Mouse (Mus musculus) heart, embryonic 14.5 days (tissue): ENCODE data around the gene Vipr1. TPM values are rescaled to one million over a fixed set of nuclear protein-coding genes. Genes with fewer than 3 reads are reported as not detected.

Experiments used
- ATAC-seq: fragments of 200-750 bp; cut with Nextera tagmentation; 2 replicates; pipeline ENCODE4 v1.8.0; 2017; ENCODE audit warnings: low read depth, moderate TSS enrichment; ENCODE audit not compliant: insufficient number of reproducible peaks, insufficient read depth, low FRiP score
- H3K27ac ChIP-seq, 2 experiments: fragments of 200-500 bp in 1 of 2; fragments of 300-500 bp in 1 of 2; sonication (generic) in 1 of 2; replicated peaks in 1 of 2; 2 replicates each; pipeline ENCODE4 v1.5.1; 2012 to 2014; ENCODE audit warnings: low read depth in 2 of 2, low read length in 2 of 2, control low read depth in 1 of 2, mild to moderate bottlenecking in 1 of 2, mixed read lengths in 1 of 2; ENCODE audit not compliant: control insufficient read depth in 1 of 2, insufficient read depth in 1 of 2
- H3K27me3 ChIP-seq: fragments of 300-500 bp; sonication (generic); 2 replicates; pipeline ENCODE4 v1.6.1; 2014; ENCODE audit warnings: mild to moderate bottlenecking, low read length, control low read depth; ENCODE audit not compliant: control insufficient read depth, insufficient read depth
- H3K36me3 ChIP-seq: fragments of 300-500 bp; sonication (generic); 2 replicates; pipeline ENCODE4 v1.6.1; 2014; ENCODE audit warnings: mild to moderate bottlenecking, control low read depth, low read length, mixed read lengths; ENCODE audit not compliant: control insufficient read depth, insufficient read depth
- H3K4me1 ChIP-seq, 2 experiments: fragments of 200-500 bp in 1 of 2; fragments of 300-500 bp in 1 of 2; sonication (generic) in 1 of 2; 2 replicates each; pipeline ENCODE4 v1.6.1; 2012 to 2014; ENCODE audit warnings: low read length in 2 of 2, control low read depth in 1 of 2, mixed read lengths in 1 of 2; ENCODE audit not compliant: control insufficient read depth in 2 of 2, insufficient read depth in 2 of 2
- H3K4me2 ChIP-seq: fragments of 300-500 bp; sonication (generic); 2 replicates; pipeline ENCODE4 v1.6.1; 2014; ENCODE audit warnings: mild to moderate bottlenecking, low read length
- H3K4me3 ChIP-seq, 2 experiments: fragments of 200-500 bp in 1 of 2; fragments of 300-500 bp in 1 of 2; sonication (generic) in 1 of 2; 2 replicates each; pipeline ENCODE4 v1.5.1; 2012 to 2014; ENCODE audit warnings: low read length in 2 of 2, mild to moderate bottlenecking in 2 of 2, control low read depth in 1 of 2, low read depth in 1 of 2, moderate library complexity in 1 of 2; ENCODE audit not compliant: control insufficient read depth in 1 of 2, insufficient read depth in 1 of 2
- H3K9ac ChIP-seq: fragments of 300-500 bp; sonication (generic); 2 replicates; pipeline ENCODE4 v1.6.1; 2014; ENCODE audit warnings: mild to moderate bottlenecking, low read length
- H3K9me3 ChIP-seq: fragments of 300-500 bp; sonication (generic); 2 replicates; pipeline ENCODE4 v1.6.1; 2016; ENCODE audit warnings: low read length, control low read depth; ENCODE audit not compliant: control insufficient read depth
- WGBS: fragments of 180-500 bp; shearing (Covaris S2); extraction: QIAGEN DNeasy Blood & Tissue Kit; methylation state at CpG from one replicate; pipeline ENCODE4 v1.1.7; 2014; 5-methylcytosine and 5-hydroxymethylcytosine counted together
- polyA plus RNA-seq: library from polyadenylated mRNA; unstranded; fragments of >200 nt; fragmentation: Nextera tagmentation; extraction: Ambion mirVana; gene quantifications from 2 replicates; pipeline ENCODE4 v1.2.1, GENCODE M21; 2014

The Vipr1 gene
- polyA plus RNA-seq, 1 experiment from 2014 or later: 0.11 TPM

DNA sequence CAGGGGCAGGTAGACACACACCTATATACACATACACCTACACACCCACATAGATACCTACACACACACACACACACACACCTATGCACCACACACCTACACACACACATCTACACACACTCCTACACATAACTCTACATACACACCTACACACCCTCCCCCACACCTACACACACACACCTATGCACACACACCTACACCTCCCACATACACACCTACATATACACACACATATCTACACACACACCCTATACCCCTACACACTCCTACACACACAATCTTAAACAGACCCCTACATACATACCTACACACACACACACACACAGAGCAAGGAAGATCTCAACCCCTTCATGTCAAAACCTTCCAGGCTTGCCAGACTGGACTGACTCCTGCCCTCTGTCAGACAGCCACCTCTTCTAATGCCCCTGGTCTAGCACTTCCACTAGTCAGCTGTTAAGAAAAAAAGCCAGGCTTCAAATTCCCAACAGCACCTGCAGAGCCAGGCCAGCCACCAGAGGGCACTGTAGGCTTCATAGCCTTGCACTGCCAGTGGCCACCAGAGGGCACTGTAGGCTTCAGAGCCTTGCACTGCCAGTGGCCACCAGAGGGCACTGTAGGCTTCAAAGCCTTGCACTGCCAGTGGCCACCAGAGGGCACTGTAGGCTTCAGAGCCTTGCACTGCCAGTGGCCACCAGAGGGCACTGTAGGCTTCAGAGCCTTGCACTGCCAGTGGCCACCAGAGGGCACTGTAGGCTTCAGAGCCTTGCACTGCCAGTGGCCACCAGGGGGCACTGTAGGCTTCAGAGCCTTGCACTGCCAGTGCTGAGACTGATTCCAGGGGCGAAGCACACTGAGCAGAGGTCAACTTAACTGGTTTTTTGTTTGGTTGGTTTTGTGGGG is 54.9 kb downstream of the Vipr1 start:
- ATAC-seq: no peak
- Histone ChIP-seq H3K9me3 (no peaks in the 10 kb centered on the region), H3K27me3 (no peaks in the 10 kb centered on the region), H3K36me3 (0 out of 2 replicates have a peak, but pooled peaks cover 3% of the 10 kb centered on the region), H3K27ac (no peak overlapping the region), H3K4me1 (no peaks in the 10 kb centered on the region), H3K4me2 (no peak overlapping the region), H3K4me3 (no peak overlapping the region), H3K9ac (no peak overlapping the region)
- 96% methylated on average over 1 of the region's 1 CpGs for WGBS

DNA sequence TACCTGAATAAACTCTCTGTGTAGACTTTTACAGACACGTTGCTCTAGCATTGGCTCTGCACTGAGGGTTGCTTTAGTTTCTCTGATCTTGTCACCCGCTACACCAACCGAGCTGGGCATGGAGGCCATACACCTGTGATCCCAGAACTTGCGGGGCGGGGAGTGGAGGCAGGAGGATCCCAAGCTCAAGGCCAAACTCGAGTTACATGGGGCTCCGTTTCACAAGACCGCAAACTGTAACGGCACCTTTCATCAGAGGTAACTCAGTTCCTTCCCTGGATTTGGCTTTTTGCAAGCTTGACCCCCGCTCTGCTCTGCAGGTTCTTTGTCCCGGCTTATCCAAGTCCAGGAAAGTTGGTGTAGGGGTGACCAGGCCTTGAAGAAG is 61.7 kb downstream of the Vipr1 start:
- Histone ChIP-seq H3K9ac (peak overlapping the region; percentile 68), H3K36me3 (no peaks in the 10 kb centered on the region), H3K4me3 (peak overlapping the region; percentile 65 to 74), H3K9me3 (no peaks in the 10 kb centered on the region), H3K4me2 (peak overlapping the region; percentile 80), H3K4me1 (peaks cover 8 to 20% of the 10 kb centered on the region in 2 experiments; a peak in 3 of 4 replicates), H3K27ac (no peak overlapping the region), H3K27me3 (no peaks in the 10 kb centered on the region)
- 36% methylated on average over 11 of the region's 11 CpGs for WGBS
- ATAC-seq: no peak

DNA sequence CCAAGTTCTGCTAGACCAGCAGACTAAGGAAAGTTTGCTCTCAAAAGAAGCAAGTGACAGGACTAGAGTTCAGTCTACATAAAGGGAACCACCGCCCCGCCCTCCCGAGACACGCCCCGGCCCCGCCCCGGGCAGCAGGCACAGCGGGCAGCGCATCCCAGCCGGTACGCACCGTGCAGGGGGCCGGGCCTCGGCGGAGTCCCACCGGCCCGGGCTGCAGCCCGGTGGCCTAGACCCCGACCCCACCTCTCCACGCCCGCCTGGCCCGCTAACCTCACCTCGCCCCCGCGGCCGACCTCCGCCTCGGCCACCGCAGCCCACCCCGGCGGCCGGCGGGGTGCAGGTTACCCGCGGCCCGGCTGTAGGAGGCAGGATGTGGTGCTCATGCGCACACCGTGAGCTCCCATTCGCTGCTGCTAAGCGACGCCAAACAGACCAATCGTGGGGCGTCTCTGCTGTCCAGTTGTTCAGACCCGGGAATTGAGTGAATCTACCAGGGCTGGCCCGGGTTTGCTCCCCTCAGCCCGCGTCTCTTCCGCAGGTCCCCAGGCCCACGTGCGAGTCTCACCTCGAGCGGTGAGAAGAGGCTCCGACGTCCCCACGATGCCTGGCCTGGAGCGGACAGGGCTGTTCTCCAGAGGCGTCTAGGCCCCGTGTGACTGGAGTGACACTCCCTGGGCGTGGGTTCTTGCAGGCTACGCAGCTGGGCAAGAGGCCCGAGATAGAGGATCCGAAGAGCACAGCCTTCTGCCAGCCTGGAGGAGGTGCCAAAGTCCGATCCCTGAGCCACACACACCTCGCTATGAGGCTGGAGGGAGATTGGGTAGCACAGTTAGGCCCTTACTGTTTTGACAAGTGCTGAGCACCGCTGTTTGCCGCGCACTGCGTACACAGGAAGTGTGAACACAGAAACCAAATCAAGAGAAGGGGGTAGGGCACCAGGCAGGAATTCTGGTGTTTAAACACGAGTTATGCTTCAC is 62.4 kb downstream of the Vipr1 start, which contains the start of gene Sec22c:
Gene Sec22c, minus strand, starts transcription at position 845 of the 980 bp plus-strand sequence.
- peak within 1 kb of the TSS; percentile 80 for H3K4me2 ChIP-seq
- no peaks in the 10 kb centered on the region for H3K9me3 ChIP-seq
- H3K9ac ChIP-seq: peak within 1 kb of the TSS; percentile 68
- H3K27ac ChIP-seq: peak within 1 kb of the TSS; percentile 4 to 56; a peak in 3 of 4 replicates
- no peaks in the 10 kb centered on the region for H3K36me3 ChIP-seq
- ATAC-seq: peak; percentile 95
- peaks cover 10 to 23% of the 10 kb centered on the region in 2 experiments for H3K4me1 ChIP-seq
- H3K27me3 ChIP-seq: no peaks in the 10 kb centered on the region
- H3K4me3 ChIP-seq: peak within 1 kb of the TSS; percentile 65 to 74
- 1% methylated on average over 68 of the region's 69 CpGs for WGBS

DNA sequence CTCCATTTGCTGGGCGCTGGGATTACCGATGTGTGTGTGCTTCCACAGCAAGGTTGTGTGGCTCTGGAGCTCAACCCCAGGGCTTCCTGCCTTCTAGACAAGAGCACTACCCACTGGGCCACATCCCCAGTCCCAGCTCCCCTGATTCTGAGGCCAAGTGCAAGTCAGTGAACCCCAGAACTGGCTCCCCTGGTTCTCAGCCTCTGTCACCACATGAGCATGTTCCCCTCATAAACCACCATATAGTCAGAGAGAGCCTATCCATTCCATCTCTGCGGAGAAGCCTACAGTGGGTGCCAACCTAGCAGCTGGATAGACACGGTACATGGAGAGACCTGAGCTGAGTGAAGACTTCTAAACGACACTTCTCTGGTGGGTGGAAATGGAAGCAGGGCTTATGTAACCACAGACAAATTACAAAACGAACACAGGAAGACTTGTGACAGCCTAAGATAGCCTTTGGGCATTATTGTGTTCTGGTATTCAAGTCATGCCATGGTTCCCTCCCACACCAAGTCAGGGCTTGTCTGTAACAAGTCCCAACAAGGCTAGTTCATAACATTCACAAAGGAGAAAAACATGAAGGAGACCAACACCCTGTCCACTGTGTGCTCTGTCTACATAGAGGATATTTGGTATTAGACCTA is 63.6 kb downstream of the Vipr1 start:
- H3K27ac ChIP-seq: no peak overlapping the region
- H3K36me3 ChIP-seq: no peaks in the 10 kb centered on the region
- no peaks in the 10 kb centered on the region for H3K9me3 ChIP-seq
- H3K4me2 ChIP-seq: peak overlapping the region; percentile 80; the same call in 1 of the 2 replicates
- H3K4me3 ChIP-seq: no peak overlapping the region
- 73% methylated on average over 6 of the region's 6 CpGs for WGBS
- H3K9ac ChIP-seq: peak overlapping the region; percentile 68; the same call in 1 of the 2 replicates
- no peak for ATAC-seq
- H3K27me3 ChIP-seq: no peaks in the 10 kb centered on the region
- peaks cover 10 to 25% of the 10 kb centered on the region in 2 experiments for H3K4me1 ChIP-seq

DNA sequence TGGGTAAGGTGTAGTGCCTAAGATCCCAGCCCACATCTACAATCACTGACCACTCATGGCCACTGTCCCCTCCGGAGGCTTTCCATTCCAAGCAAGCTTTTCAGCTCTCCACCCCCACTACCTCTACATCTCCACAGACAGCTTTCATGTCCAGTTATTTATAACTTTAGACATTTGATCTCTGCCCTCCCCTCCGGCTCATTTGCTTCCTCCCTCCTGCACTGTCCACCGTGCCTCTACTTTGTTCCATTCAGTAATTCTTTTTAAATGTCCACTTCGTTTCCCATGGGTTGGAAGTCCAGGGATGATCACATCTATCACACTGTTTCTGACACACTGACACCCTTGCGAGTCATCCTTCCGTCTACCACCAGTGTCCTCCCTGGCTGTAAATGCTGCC is 65.3 kb downstream of the Vipr1 start:
- H3K4me2 ChIP-seq: no peak overlapping the region
- no peak overlapping the region for H3K9ac ChIP-seq
- no peak for ATAC-seq
- H3K36me3 ChIP-seq: peaks cover 10% of the 10 kb centered on the region
- WGBS: 37% methylated on average over 6 of the region's 6 CpGs
- H3K9me3 ChIP-seq: no peaks in the 10 kb centered on the region
- no peaks in the 10 kb centered on the region for H3K27me3 ChIP-seq
- peaks cover 12 to 35% of the 10 kb centered on the region in 2 experiments for H3K4me1 ChIP-seq
- H3K4me3 ChIP-seq: no peak overlapping the region
- H3K27ac ChIP-seq: no peak overlapping the region

DNA sequence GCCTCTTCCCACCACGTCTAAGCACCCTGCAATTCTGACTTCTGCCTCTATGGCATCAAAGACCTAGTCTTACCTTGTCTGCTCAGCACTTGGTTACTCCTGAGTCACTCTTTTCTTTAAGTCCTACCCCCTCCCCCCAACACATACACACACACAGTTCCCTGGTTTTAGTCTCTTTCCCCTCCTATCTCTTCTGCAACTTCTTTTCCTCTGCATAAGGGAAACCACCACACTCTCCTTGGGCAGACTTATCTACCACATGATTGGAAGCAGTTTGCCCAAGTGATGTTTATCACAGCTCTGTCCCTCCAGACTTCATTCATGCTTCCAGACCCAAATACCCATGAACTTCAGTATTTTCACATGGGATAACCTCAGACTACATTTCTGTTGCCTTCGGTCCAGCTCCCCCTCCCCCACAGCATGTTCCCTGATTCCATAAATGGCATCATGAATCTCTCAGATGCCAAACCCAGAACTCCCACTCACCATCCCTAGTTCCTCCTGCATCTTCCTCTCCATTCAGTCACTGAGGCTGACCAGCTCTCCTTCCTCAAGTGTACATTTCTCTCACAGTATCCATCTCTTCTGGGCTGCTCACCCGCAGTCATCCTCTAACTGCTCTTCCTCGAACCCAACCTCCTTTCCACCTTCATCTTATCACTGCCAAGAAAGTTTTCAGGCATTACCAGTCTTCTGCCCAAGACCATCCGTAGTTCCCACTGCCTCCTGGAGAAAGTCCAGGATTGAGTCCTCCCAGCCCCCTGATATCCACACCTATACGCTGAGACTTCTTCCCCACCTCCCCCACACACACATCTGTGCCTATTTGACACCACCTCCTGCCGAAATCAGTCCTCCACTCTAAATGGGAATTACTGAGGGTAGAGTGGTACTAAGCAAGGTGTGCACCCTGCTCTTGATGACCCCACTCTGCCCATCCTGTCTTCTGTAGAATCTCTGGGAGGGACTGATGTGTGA is 66.3 kb downstream of the Vipr1 start:
- no peak overlapping the region for H3K4me3 ChIP-seq
- WGBS: 58% methylated on average over 7 of the region's 7 CpGs
- no peak for ATAC-seq
- peaks cover 12 to 34% of the 10 kb centered on the region in 2 experiments for H3K4me1 ChIP-seq
- no peaks in the 10 kb centered on the region for H3K9me3 ChIP-seq
- H3K9ac ChIP-seq: peak overlapping the region; percentile 43; the same call in 1 of the 2 replicates
- no peaks in the 10 kb centered on the region for H3K27me3 ChIP-seq
- peaks cover 20% of the 10 kb centered on the region for H3K36me3 ChIP-seq
- no peak overlapping the region for H3K4me2 ChIP-seq
- no peak overlapping the region for H3K27ac ChIP-seq
